Mouse (Mus musculus) embryonic facial prominence, embryonic 12.5 days (tissue): ENCODE results near the gene Pus10. TPM values are rescaled to one million over a fixed set of nuclear protein-coding genes. Genes with fewer than 3 reads are reported as not detected.

Experiments
- ATAC-seq: fragments of 200-750 bp; cut with Nextera tagmentation; 2 replicates; pipeline ENCODE4 v1.8.0; 2017; ENCODE audit not compliant: insufficient number of reproducible peaks, insufficient read depth, low FRiP score, low TSS enrichment
- H3K27ac ChIP-seq: fragments of 300-500 bp; sonication (generic); 2 replicates; pipeline ENCODE4 v1.5.1; 2016; ENCODE audit warnings: mild to moderate bottlenecking
- H3K27me3 ChIP-seq: fragments of 300-500 bp; sonication (generic); 2 replicates; pipeline ENCODE4 v1.6.1; 2016; ENCODE audit warnings: mild to moderate bottlenecking, moderate library complexity
- H3K36me3 ChIP-seq: fragments of 300-500 bp; sonication (generic); 2 replicates; pipeline ENCODE4 v1.6.1; 2016; ENCODE audit warnings: mild to moderate bottlenecking
- H3K4me1 ChIP-seq: fragments of 300-500 bp; sonication (generic); 2 replicates; pipeline ENCODE4 v1.6.1; 2016
- H3K4me2 ChIP-seq: fragments of 300-500 bp; sonication (generic); replicated peaks from 2 replicates; pipeline ENCODE4 v1.6.1; 2016; ENCODE audit warnings: mild to moderate bottlenecking, moderate library complexity
- H3K4me3 ChIP-seq: fragments of 300-500 bp; sonication (generic); 2 replicates; pipeline ENCODE4 v1.5.1; 2016; ENCODE audit warnings: mild to moderate bottlenecking
- H3K9ac ChIP-seq: fragments of 300-500 bp; sonication (generic); 2 replicates; pipeline ENCODE4 v1.6.1; 2016; ENCODE audit warnings: mild to moderate bottlenecking, moderate library complexity
- H3K9me3 ChIP-seq: fragments of 300-500 bp; sonication (generic); 2 replicates; pipeline ENCODE4 v1.6.1; 2016; ENCODE audit warnings: mild to moderate bottlenecking, moderate library complexity
- WGBS: fragments of 180-500 bp; shearing (Covaris S2); methylation state at CpG from one replicate; pipeline ENCODE4 v1.1.7; 2016; 5-methylcytosine and 5-hydroxymethylcytosine counted together
- polyA plus RNA-seq: library from polyadenylated mRNA; unstranded; fragments of >200 nt; fragmentation: Nextera tagmentation; extraction: Ambion mirVana; gene quantifications from 2 replicates; pipeline ENCODE4 v1.2.1, GENCODE M21; 2016

The Pus10 gene
- polyA plus RNA-seq, 1 experiment from 2014 or later: 30.4 TPM

GRCm38 (mm10) chr11:23698526-23698925, 33.1 kb downstream of the Pus10 start:
- Histone ChIP-seq H3K4me3 (no peak overlapping the region), H3K36me3 (peaks cover 7% of the 10 kb centered on the region; the same call in 1 of the 2 replicates), H3K9me3 (no peaks in the 10 kb centered on the region), H3K9ac (no peak overlapping the region), H3K27me3 (no peaks in the 10 kb centered on the region), H3K4me1 (no peaks in the 10 kb centered on the region), H3K4me2 (no peak overlapping the region), H3K27ac (no peak overlapping the region)
- 71% methylated on average over 2 of the region's 2 CpGs for WGBS
- ATAC-seq: no peak

- Histone ChIP-seq H3K36me3 (peaks cover 11% of the 10 kb centered on the region; the same call in 1 of the 2 replicates), H3K9me3 (no peaks in the 10 kb centered on the region), H3K9ac (no peak overlapping the region), H3K4me1 (no peaks in the 10 kb centered on the region), H3K4me3 (no peak overlapping the region), H3K4me2 (no peak overlapping the region), H3K27me3 (no peaks in the 10 kb centered on the region), H3K27ac (no peak overlapping the region)
- no peak for ATAC-seq
- WGBS: 55% methylated on average over 3 of the region's 3 CpGs
These were observed 34.1 kb downstream of the Pus10 start for GRCm38 (mm10) chr11:23699414-23700095.

GRCm38 (mm10) chr11:23701831-23702230, 36.4 kb downstream of the Pus10 start:
- Histone ChIP-seq H3K36me3 (peaks cover 12% of the 10 kb centered on the region; the same call in 1 of the 2 replicates), H3K4me2 (no peak overlapping the region), H3K27ac (no peak overlapping the region), H3K27me3 (no peaks in the 10 kb centered on the region), H3K4me1 (no peaks in the 10 kb centered on the region), H3K4me3 (no peak overlapping the region), H3K9me3 (no peaks in the 10 kb centered on the region), H3K9ac (no peak overlapping the region)
- ATAC-seq: no peak
- 92% methylated on average over 3 of the region's 3 CpGs for WGBS

GRCm38 (mm10) chr11:23704604-23705294, 39.3 kb downstream of the Pus10 start:
- H3K27ac ChIP-seq: no peak overlapping the region
- H3K27me3 ChIP-seq: no peaks in the 10 kb centered on the region
- no peak overlapping the region for H3K4me3 ChIP-seq
- WGBS: 86% methylated on average over 7 of the region's 7 CpGs
- H3K36me3 ChIP-seq: peaks cover 29% of the 10 kb centered on the region
- H3K4me1 ChIP-seq: no peaks in the 10 kb centered on the region
- H3K9ac ChIP-seq: no peak overlapping the region
- no peak for ATAC-seq
- no peak overlapping the region for H3K4me2 ChIP-seq
- H3K9me3 ChIP-seq: no peaks in the 10 kb centered on the region

- no peaks in the 10 kb centered on the region for H3K27me3 ChIP-seq
- no peak for ATAC-seq
- peaks cover 78% of the 10 kb centered on the region for H3K36me3 ChIP-seq
- no peak overlapping the region for H3K9ac ChIP-seq
- no peak overlapping the region for H3K4me2 ChIP-seq
- no peaks in the 10 kb centered on the region for H3K4me1 ChIP-seq
- no peaks in the 10 kb centered on the region for H3K9me3 ChIP-seq
- H3K27ac ChIP-seq: no peak overlapping the region
- H3K4me3 ChIP-seq: no peak overlapping the region
- 87% methylated on average over 3 of the region's 3 CpGs for WGBS
These were observed 46.8 kb downstream of the Pus10 start for GRCm38 (mm10) chr11:23712299-23712698.

- no peaks in the 10 kb centered on the region for H3K9me3 ChIP-seq
- no peak overlapping the region for H3K27ac ChIP-seq
- 93% methylated on average over 2 of the region's 2 CpGs for WGBS
- H3K4me3 ChIP-seq: no peak overlapping the region
- H3K36me3 ChIP-seq: peaks cover 78% of the 10 kb centered on the region
- no peak overlapping the region for H3K9ac ChIP-seq
- ATAC-seq: no peak
- H3K4me1 ChIP-seq: no peaks in the 10 kb centered on the region
- H3K4me2 ChIP-seq: no peak overlapping the region
- no peaks in the 10 kb centered on the region for H3K27me3 ChIP-seq
These were observed 53.4 kb downstream of the Pus10 start for GRCm38 (mm10) chr11:23718856-23719255.

- peaks cover 73% of the 10 kb centered on the region for H3K36me3 ChIP-seq
- ATAC-seq: no peak
- H3K27me3 ChIP-seq: no peaks in the 10 kb centered on the region
- no peak overlapping the region for H3K9ac ChIP-seq
- no peak overlapping the region for H3K27ac ChIP-seq
- H3K4me1 ChIP-seq: no peaks in the 10 kb centered on the region
- H3K4me2 ChIP-seq: no peak overlapping the region
- H3K9me3 ChIP-seq: no peaks in the 10 kb centered on the region
- no peak overlapping the region for H3K4me3 ChIP-seq
- 81% methylated on average over 3 of the region's 3 CpGs for WGBS
These were observed 54.4 kb downstream of the Pus10 start for GRCm38 (mm10) chr11:23719825-23720224.

- no peaks in the 10 kb centered on the region for H3K9me3 ChIP-seq
- no peak; the same call in 1 of the 2 replicates for ATAC-seq
These were observed 56.9 kb downstream of the Pus10 start for GRCm38 (mm10) chr11:23722326-23722725.

GRCm38 (mm10) chr11:23725850-23726249, 60.4 kb downstream of the Pus10 start:
- H3K27ac ChIP-seq: no peak overlapping the region
- H3K4me3 ChIP-seq: no peak overlapping the region
- no peak for ATAC-seq
- H3K27me3 ChIP-seq: no peaks in the 10 kb centered on the region
- peaks cover 41% of the 10 kb centered on the region for H3K36me3 ChIP-seq
- no peaks in the 10 kb centered on the region for H3K9me3 ChIP-seq
- no peak overlapping the region for H3K4me2 ChIP-seq
- H3K4me1 ChIP-seq: no peaks in the 10 kb centered on the region
- 84% methylated on average over 2 of the region's 2 CpGs for WGBS
- no peak overlapping the region for H3K9ac ChIP-seq

More at GRCm38 (mm10) chr11:23722326-23722725, 56.9 kb downstream of the Pus10 start:
- Histone ChIP-seq H3K36me3 (peaks cover 61% of the 10 kb centered on the region), H3K27ac (no peak overlapping the region), H3K4me1 (no peaks in the 10 kb centered on the region), H3K27me3 (no peaks in the 10 kb centered on the region), H3K4me3 (no peak overlapping the region), H3K9ac (no peak overlapping the region), H3K4me2 (no peak overlapping the region)
- WGBS: 15% methylated on average over 2 of the region's 2 CpGs

- 0 out of 2 replicates have a peak, but pooled peaks have one; percentile 12 for ATAC-seq
- 83% methylated on average over 2 of the region's 2 CpGs for WGBS
- H3K36me3 ChIP-seq: peaks cover 41% of the 10 kb centered on the region
These were observed 61.0 kb downstream of the Pus10 start for GRCm38 (mm10) chr11:23726441-23726840.

GRCm38 (mm10) chr11:23728186-23728585, 62.7 kb downstream of the Pus10 start:
- 84% methylated on average over 2 of the region's 2 CpGs for WGBS
- Histone ChIP-seq H3K9ac (no peak overlapping the region), H3K27ac (no peak overlapping the region), H3K4me3 (no peak overlapping the region), H3K27me3 (no peaks in the 10 kb centered on the region), H3K36me3 (peaks cover 36% of the 10 kb centered on the region), H3K9me3 (no peaks in the 10 kb centered on the region), H3K4me2 (no peak overlapping the region), H3K4me1 (no peaks in the 10 kb centered on the region)
- no peak for ATAC-seq

More at GRCm38 (mm10) chr11:23726441-23726840, 61.0 kb downstream of the Pus10 start:
- no peak overlapping the region for H3K4me2 ChIP-seq
- no peak overlapping the region for H3K9ac ChIP-seq
- H3K4me1 ChIP-seq: no peaks in the 10 kb centered on the region
- no peaks in the 10 kb centered on the region for H3K9me3 ChIP-seq
- H3K4me3 ChIP-seq: no peak overlapping the region
- H3K27ac ChIP-seq: no peak overlapping the region
- H3K27me3 ChIP-seq: no peaks in the 10 kb centered on the region

GRCm38 (mm10) chr11:23730120-23730519, 64.6 kb downstream of the Pus10 start:
- Histone ChIP-seq H3K36me3 (peaks cover 44% of the 10 kb centered on the region), H3K27ac (no peak overlapping the region), H3K4me2 (no peak overlapping the region), H3K4me1 (no peaks in the 10 kb centered on the region), H3K9ac (no peak overlapping the region), H3K4me3 (no peak overlapping the region), H3K9me3 (no peaks in the 10 kb centered on the region), H3K27me3 (no peaks in the 10 kb centered on the region)
- WGBS: 90% methylated on average over 4 of the region's 4 CpGs
- no peak for ATAC-seq
